13 mouse cellular contexts compared by ENCODE assay signal in genomic region chr15:68445341-68445740, GRCm38 (mm10).
DNase-seq lines count a peak whose midpoint lies in the region; ATAC-seq and TF ChIP-seq lines count a peak whose summit lies in the region.
"Had no signal": no experiment of that assay in that cellular context is flagged by ENCODE, and none has a peak within 500 bp of the region (broad histone marks: within the 10 kb centered on the region; RNA-seq: fewer than 3 reads in every experiment).

No protein-coding gene starts in this region.

- 80% methylated on average over 7 of the region's 7 CpGs for WGBS in intestine, postnatal 0 days

- intact Hi-C loops in left cerebral cortex, postnatal 10 days (cut with DNase I) = no loop called here

- no peak for TF ChIP-seq POLR2A in brain, embryonic 14.5 days (IDR thresholded peaks at IDR 0.05; ENCODE audit: borderline replicate concordance, extremely low read depth, insufficient read depth, insufficient read length, poor library complexity, severe bottlenecking)

- peak; percentile 44 for DNase-seq in brain, embryonic 14.5 days (ENCODE audit: low read depth)
- DNase-seq in cerebellum, adult 11-12 months = peak; percentile 84
- peak; percentile 24 to 26 for DNase-seq in frontal cortex, postnatal 10 days (ENCODE audit: low spot score in 2 of 2)
- peak; percentile 36 to 44 for DNase-seq in left cerebral cortex, postnatal 10 days (ENCODE audit: extremely low spot score in 1 of 2, low spot score in 2 of 2)
- no peak for DNase-seq in adrenal gland, adult 8-10 months
- DNase-seq: gastrocnemius, postnatal 36 days; lung, postnatal 36 days; thymus, postnatal 36 days had no signal

- no peak for ATAC-seq in granulocyte monocyte progenitor cell, adult 5-6 weeks (replicated peaks; ENCODE audit: poor library complexity, severe bottlenecking)
- no peak for ATAC-seq in intestine, postnatal 0 days
- ATAC-seq: inflammation-experienced regulatory T-cells, adult 6 months had no signal

- no peaks in the 10 kb centered on the region for H3K9me3 ChIP-seq in intestine, postnatal 0 days (ENCODE audit: control insufficient read depth)
- H3K9me3 ChIP-seq: embryonic facial prominence, embryonic 10.5 days had no signal

- no peak for TF ChIP-seq CTCF in brain, embryonic 14.5 days (IDR thresholded peaks at IDR 0.05; ENCODE audit: borderline replicate concordance, extremely low read depth, insufficient read depth, insufficient read length)
- no peak for TF ChIP-seq CTCF in intestine, postnatal 0 days (IDR thresholded peaks at IDR 0.05; ENCODE audit: low read depth)

- no peak overlapping the region for H3K9ac ChIP-seq in intestine, postnatal 0 days (ENCODE audit: low read depth, low read length)

- no peaks in the 10 kb centered on the region for H3K36me3 ChIP-seq in intestine, postnatal 0 days (ENCODE audit: control insufficient read depth, insufficient read depth)
- H3K36me3 ChIP-seq: embryonic facial prominence, embryonic 10.5 days had no signal

- H3K4me1 ChIP-seq in intestine, postnatal 0 days (replicated peaks; ENCODE audit: control insufficient read depth, insufficient read depth, low read length) = no peaks in the 10 kb centered on the region
- H3K4me1 ChIP-seq: embryonic facial prominence, embryonic 10.5 days had no signal

- H3K27ac ChIP-seq in intestine, postnatal 0 days (ENCODE audit: low read depth, low read length) = no peak overlapping the region
- H3K27ac ChIP-seq: embryonic facial prominence, embryonic 10.5 days had no signal

- H3K4me2 ChIP-seq in intestine, postnatal 0 days (replicated peaks; ENCODE audit: low read depth) = no peak overlapping the region

- H3K4me3 ChIP-seq in intestine, postnatal 0 days (ENCODE audit: low read depth, low read length) = no peak overlapping the region
- H3K4me3 ChIP-seq: embryonic facial prominence, embryonic 10.5 days; myocyte had no signal

- H3K27me3 ChIP-seq in intestine, postnatal 0 days (replicated peaks; ENCODE audit: control insufficient read depth, insufficient read depth, low read length) = no peaks in the 10 kb centered on the region
